Mouse (Mus musculus) sigmoid colon, adult 10 weeks (tissue): ENCODE measurements around the gene Tmed3. TPM values are rescaled to one million over a fixed set of nuclear protein-coding genes. Genes with fewer than 3 reads are reported as not detected.

Experiments used
- polyA plus RNA-seq: library from polyadenylated mRNA; stranded (reverse); fragments of 350-450 nt; fragmentation: Illumina TruSeq; extraction: RNeasy Lipid Tissue Mini Kit (QIAGEN cat#74804); gene quantifications from one replicate; pipeline ENCODE4 v1.2.3, GENCODE M21; 2014; ENCODE audit warnings: low read depth, low replicate concordance

Tmed3 gene
- 21.8 TPM for polyA plus RNA-seq

DNA sequence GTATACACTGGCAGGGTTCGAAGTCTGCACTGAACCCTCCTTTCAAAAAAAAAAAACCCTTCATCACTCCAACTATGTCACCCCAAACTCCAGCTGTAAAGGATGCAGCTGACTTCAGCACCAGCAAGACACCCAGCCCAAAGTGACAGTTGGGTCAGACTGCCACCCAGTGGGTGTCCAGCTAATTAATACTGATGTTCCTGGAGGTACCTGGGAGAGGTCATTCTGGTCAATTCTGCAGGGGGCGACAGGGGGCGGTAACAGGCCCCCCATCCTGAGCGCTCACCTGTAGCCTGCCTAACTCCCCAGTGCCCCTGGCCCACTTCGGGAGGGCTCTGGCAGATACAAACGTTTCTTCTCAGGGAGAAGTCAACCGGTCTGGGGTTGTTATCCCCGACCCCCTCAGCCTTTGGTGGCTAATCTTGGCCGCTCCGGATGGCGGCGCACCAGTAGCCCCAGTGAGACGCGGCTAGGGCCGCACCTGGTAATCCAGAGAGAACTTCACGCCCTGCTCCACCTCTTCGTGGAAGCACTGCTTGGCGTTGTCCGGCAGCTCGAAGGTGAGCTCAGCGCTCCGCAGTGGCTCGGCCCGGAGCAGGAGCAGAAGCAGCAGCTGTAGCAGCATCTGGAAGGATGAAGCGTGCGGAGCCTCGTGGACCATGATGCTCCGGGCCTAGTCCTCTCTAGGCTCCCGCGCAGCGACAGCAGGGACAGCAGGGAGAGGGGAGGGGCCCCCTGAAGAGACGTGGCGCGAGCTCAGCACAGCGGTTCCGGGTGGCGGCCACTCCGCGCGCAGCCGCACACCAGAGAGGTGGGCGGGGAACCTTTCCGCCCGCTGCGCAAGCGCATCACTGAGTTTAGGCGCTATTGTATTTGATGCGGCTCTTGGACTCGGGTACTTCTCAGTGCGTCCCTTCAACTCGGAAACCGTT, at the start of gene Tmed3:
Tmed3 (minus strand) TSS at position 804 of the 932 bp plus-strand sequence.

DNA sequence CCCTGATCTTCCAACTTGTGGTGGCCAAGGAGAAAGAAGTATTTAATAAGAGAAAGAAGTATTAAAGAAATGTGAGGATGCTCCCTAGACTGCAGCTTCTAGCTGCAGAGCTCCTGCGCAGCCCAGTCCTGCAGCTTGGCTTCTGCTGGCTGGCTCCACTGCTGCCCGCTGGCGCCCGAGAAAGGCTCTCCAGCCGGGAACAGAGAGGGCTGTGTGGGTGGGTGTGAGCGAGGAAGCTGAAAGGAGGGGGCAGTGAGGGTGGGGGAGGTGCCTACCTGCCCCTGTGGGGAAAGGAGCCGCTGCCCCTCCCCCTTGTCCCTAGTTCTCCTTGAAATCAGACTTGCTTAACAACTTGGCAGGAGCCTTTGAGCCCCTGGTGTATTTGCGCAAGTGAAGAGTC, 33.4 kb upstream of the Tmed3 start, which contains the start of gene Ankrd34c:
Ankrd34c (minus strand) TSS at position 181 of the 400 bp plus-strand sequence.

Other genes with a start within 250 kb of the Tmed3 start
- gene Minar1, start 81.9 kb downstream of the Tmed3 start, polyA plus RNA-seq = 1.1 TPM
- gene Ankrd34c, start 33.4 kb upstream of the Tmed3 start, polyA plus RNA-seq = not detected
- not detected for gene Rasgrf1, start 204.8 kb upstream of the Tmed3 start, polyA plus RNA-seq